Mouse (Mus musculus): ENCODE data around the gene Elp6. TPM values are rescaled to one million over a fixed set of nuclear protein-coding genes. Genes with fewer than 3 reads are reported as not detected.

Elp6 gene
- polyA plus RNA-seq, 1 experiment from 2014 or later, result 31.5 TPM

DNA sequence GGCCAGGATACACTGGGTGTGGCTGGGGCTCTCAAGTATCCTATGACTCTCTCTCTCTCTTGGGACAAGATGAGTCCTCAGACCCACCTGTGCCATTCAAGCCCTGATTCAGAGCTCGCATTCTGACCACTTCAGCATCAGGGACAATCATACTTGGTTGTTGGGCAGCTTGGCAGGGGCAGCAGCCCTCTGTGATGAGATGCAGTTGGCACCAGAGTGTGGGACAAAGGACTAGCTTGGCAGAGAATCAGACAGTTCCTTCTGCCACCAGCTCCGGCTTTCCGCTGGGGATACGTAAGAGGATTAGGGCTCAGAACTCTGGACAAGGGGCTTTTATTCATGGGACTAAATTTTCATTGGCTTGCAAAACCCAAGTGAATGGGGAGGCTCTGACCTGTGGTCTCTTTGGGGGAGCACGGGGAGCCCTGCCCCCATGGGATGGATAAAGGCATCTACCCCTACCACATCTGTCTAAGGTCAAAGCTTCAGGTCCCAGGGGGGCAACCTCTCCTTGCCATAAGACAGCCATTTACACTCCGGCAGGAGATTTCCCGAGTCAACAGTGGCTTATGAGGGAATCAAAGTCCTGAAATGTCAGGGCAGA lies 17.6 kb upstream of the Elp6 start:
- ATAC-seq (ENCODE audit: low FRiP score), result no peak
- Histone ChIP-seq H3K4me2 (replicated peaks) (no peak overlapping the region), H3K36me3 (no peaks in the 10 kb centered on the region), H3K9me3 (replicated peaks) (no peaks in the 10 kb centered on the region), H3K9ac (no peak overlapping the region), H3K4me1 (no peaks in the 10 kb centered on the region), H3K27me3 (no peaks in the 10 kb centered on the region), H3K4me3 (no peak overlapping the region), H3K27ac (no peak overlapping the region)
- WGBS, result 71% methylated on average over 7 of the region's 7 CpGs

DNA sequence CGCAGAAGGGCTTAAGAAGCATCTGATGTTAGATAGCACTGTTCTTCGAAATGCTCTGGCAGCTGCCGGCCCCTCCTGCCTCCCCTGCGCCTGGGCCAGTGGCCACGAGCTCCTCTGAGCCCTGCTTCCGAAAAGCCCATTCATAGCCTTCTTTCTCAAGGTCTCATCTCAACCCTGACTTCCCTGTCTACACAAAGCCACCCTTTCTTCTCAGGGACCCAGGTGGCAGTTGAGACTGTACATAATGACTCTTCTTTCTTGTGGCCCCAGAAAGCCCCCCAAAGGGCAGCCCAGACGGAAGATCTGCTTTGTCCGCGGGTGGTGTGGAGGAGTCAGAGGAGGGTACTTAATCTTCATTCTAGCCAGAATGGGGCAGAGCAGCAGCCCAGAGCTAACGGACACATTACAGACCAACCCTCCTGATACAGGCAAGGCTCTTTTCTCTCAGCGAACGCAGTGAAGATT lies 11.7 kb upstream of the Elp6 start:
- WGBS, result 45% methylated on average over 12 of the region's 12 CpGs
- Histone ChIP-seq H3K9me3 (replicated peaks) (no peaks in the 10 kb centered on the region), H3K9ac (no peak overlapping the region), H3K4me2 (replicated peaks) (no peak overlapping the region), H3K27ac (no peak overlapping the region), H3K4me1 (0 out of 2 replicates have a peak, but pooled peaks cover 15% of the 10 kb centered on the region), H3K36me3 (no peaks in the 10 kb centered on the region), H3K27me3 (no peaks in the 10 kb centered on the region), H3K4me3 (no peak overlapping the region)
- ATAC-seq (ENCODE audit: low FRiP score), result no peak

GRCm38 (mm10) chr9:110293873-110294415 lies 11.0 kb upstream of the Elp6 start:
- Histone ChIP-seq H3K4me2 (replicated peaks) (no peak overlapping the region), H3K27ac (no peak overlapping the region), H3K36me3 (no peaks in the 10 kb centered on the region), H3K9ac (no peak overlapping the region), H3K4me1 (0 out of 2 replicates have a peak, but pooled peaks cover 15% of the 10 kb centered on the region), H3K4me3 (no peak overlapping the region), H3K9me3 (replicated peaks) (no peaks in the 10 kb centered on the region), H3K27me3 (no peaks in the 10 kb centered on the region)
- WGBS, result 83% methylated on average over 13 of the region's 13 CpGs
- ATAC-seq (ENCODE audit: low FRiP score), result no peak

DNA sequence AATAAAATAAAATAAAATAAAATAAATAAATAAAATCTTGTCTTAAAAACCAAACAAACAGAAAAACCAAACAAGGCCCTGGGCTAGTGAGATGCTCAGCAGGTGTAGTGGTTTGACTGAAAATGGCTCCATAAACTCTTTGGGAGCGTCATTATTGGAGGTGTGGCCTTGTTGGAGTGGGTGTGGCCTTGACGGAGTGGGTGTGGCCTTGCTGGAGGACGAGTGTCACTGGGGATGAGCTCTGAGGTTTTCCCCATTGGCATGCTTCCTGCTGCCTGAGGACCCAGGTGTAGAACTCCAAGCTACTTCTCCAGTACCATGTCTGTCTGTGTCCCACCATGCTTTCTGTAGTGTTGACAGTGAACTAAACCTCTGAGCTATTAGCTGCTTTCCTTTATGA lies 10.2 kb upstream of the Elp6 start:
- H3K9me3 ChIP-seq (replicated peaks), result no peaks in the 10 kb centered on the region
- 65% methylated on average over 3 of the region's 3 CpGs for WGBS

DNA sequence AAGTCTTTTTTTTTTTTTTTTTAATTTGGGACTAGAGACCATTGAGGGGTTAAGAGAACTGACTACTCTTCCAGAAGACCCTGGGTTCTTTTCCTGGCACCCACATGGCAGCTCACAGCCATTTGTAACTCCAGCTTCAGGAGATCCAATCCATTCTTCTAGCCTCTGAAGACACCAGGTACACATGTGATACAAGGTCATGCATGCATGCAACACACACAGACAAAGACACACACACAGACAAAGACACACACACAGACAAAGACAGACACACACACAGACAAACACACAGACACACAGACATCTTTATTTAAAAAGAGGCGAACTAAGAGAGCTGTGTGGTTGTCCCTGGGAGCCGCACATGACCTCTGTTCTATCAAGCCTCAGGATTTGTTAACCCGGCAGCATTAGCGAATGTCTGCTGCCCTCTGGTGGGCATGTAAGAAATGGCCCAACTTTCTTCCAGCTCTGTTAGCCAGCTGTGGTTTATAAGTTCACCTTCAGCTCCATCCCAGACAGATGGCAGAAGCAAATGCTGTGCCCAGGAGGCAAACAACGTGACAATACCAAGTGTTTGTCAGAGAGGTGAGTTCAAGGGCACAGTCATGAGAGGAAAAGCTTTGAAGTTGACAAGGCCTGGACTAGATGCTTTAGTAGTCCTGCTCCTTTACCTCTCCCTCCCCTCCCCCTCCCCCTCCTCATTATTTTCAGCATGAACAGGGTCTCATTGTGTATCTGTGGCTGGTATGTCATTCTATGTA lies 7.9 kb upstream of the Elp6 start:
- H3K27me3 ChIP-seq, result no peaks in the 10 kb centered on the region
- H3K9ac ChIP-seq, result no peak overlapping the region
- 0 out of 2 replicates have a peak, but pooled peaks cover 4% of the 10 kb centered on the region for H3K9me3 ChIP-seq (replicated peaks)
- no peaks in the 10 kb centered on the region for H3K36me3 ChIP-seq
- 0 out of 2 replicates have a peak, but pooled peaks cover 15% of the 10 kb centered on the region for H3K4me1 ChIP-seq
- H3K4me2 ChIP-seq (replicated peaks), result no peak overlapping the region
- no peak overlapping the region for H3K4me3 ChIP-seq
- peak; percentile 72 for ATAC-seq (ENCODE audit: low FRiP score)
- WGBS, result 6% methylated on average over 5 of the region's 5 CpGs
- H3K27ac ChIP-seq, result no peak overlapping the region

More for the DNA sequence above, 10.2 kb upstream of the Elp6 start:
- H3K36me3 ChIP-seq, result no peaks in the 10 kb centered on the region
- H3K27me3 ChIP-seq, result no peaks in the 10 kb centered on the region
- H3K9ac ChIP-seq, result no peak overlapping the region
- H3K4me3 ChIP-seq, result no peak overlapping the region
- no peak for ATAC-seq (ENCODE audit: low FRiP score)
- H3K4me1 ChIP-seq, result 0 out of 2 replicates have a peak, but pooled peaks cover 15% of the 10 kb centered on the region
- H3K27ac ChIP-seq, result no peak overlapping the region
- no peak overlapping the region for H3K4me2 ChIP-seq (replicated peaks)

GRCm38 (mm10) chr9:110304516-110304915 lies 457 bp upstream of the Elp6 start:
- Histone ChIP-seq H3K36me3 (no peaks in the 10 kb centered on the region), H3K27ac (peak overlapping the region; percentile 95), H3K9me3 (replicated peaks) (0 out of 2 replicates have a peak, but pooled peaks cover 4% of the 10 kb centered on the region), H3K4me3 (peak overlapping the region; percentile 54), H3K9ac (peak overlapping the region; percentile 82), H3K27me3 (no peaks in the 10 kb centered on the region), H3K4me1 (peaks cover 8% of the 10 kb centered on the region), H3K4me2 (replicated peaks) (peak overlapping the region; percentile 64)
- 4% methylated on average over 4 of the region's 4 CpGs for WGBS
- no peak for ATAC-seq (ENCODE audit: low FRiP score)

- Histone ChIP-seq H3K27me3 (no peaks in the 10 kb centered on the region), H3K9me3 (replicated peaks) (no peaks in the 10 kb centered on the region), H3K4me1 (peaks cover 8% of the 10 kb centered on the region), H3K4me2 (replicated peaks) (peak overlapping the region; percentile 64; the same call in 1 of the 2 replicates), H3K36me3 (peaks cover 17% of the 10 kb centered on the region), H3K9ac (no peak overlapping the region), H3K27ac (no peak overlapping the region), H3K4me3 (peak overlapping the region; percentile 54; the same call in 1 of the 2 replicates)
- ATAC-seq (ENCODE audit: low FRiP score), result no peak
- WGBS, result 96% methylated on average over 5 of the region's 5 CpGs
These were observed 1.4 kb downstream of the Elp6 start for GRCm38 (mm10) chr9:110306371-110306770.

GRCm38 (mm10) chr9:110314706-110315105 lies 9.7 kb downstream of the Elp6 start:
- Histone ChIP-seq H3K9me3 (replicated peaks) (no peaks in the 10 kb centered on the region), H3K27ac (no peak overlapping the region), H3K36me3 (peaks cover 85% of the 10 kb centered on the region), H3K27me3 (no peaks in the 10 kb centered on the region), H3K4me3 (no peak overlapping the region), H3K4me1 (no peaks in the 10 kb centered on the region), H3K9ac (no peak overlapping the region), H3K4me2 (replicated peaks) (no peak overlapping the region)
- 82% methylated on average over 5 of the region's 5 CpGs for WGBS
- ATAC-seq (ENCODE audit: low FRiP score), result no peak

- Histone ChIP-seq H3K9ac (no peak overlapping the region), H3K9me3 (replicated peaks) (no peaks in the 10 kb centered on the region), H3K4me3 (no peak overlapping the region), H3K27ac (no peak overlapping the region), H3K36me3 (peaks cover 82% of the 10 kb centered on the region), H3K4me1 (no peaks in the 10 kb centered on the region), H3K27me3 (no peaks in the 10 kb centered on the region), H3K4me2 (replicated peaks) (no peak overlapping the region)
- ATAC-seq (ENCODE audit: low FRiP score), result no peak
- 88% methylated on average over 6 of the region's 6 CpGs for WGBS
These were observed 10.4 kb downstream of the Elp6 start for GRCm38 (mm10) chr9:110315410-110315809.

DNA sequence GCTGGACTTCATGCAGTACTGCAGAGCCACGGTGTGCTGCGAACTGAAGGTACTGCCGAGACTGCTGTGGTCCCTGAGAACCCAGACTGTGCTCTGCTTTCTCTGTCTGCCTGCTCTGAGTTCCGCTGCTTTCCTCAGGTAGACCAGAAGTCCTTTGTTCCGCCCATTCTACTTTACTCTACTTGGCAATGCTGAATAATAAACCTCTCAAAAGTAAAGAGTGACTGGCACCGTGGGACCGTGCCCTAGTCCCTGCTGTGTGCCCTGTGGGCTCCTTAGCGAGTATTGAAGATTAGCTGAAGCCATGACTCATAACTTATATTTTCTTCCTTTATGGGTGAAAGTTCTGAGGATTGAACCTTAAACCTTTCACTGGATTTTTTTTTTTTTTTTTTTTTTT lies 10.9 kb downstream of the Elp6 start:
- no peaks in the 10 kb centered on the region for H3K4me1 ChIP-seq
- H3K9me3 ChIP-seq (replicated peaks), result no peaks in the 10 kb centered on the region
- no peak for ATAC-seq (ENCODE audit: low FRiP score)
- no peak overlapping the region for H3K9ac ChIP-seq
- peaks cover 82% of the 10 kb centered on the region for H3K36me3 ChIP-seq
- WGBS, result 93% methylated on average over 8 of the region's 8 CpGs
- no peak overlapping the region for H3K4me3 ChIP-seq
- H3K27me3 ChIP-seq, result no peaks in the 10 kb centered on the region
- H3K4me2 ChIP-seq (replicated peaks), result no peak overlapping the region
- no peak overlapping the region for H3K27ac ChIP-seq

GRCm38 (mm10) chr9:110316503-110316902 lies 11.5 kb downstream of the Elp6 start:
- Histone ChIP-seq H3K9me3 (replicated peaks) (no peaks in the 10 kb centered on the region), H3K4me3 (no peak overlapping the region), H3K4me1 (no peaks in the 10 kb centered on the region), H3K27ac (no peak overlapping the region), H3K4me2 (replicated peaks) (no peak overlapping the region), H3K9ac (no peak overlapping the region), H3K27me3 (no peaks in the 10 kb centered on the region), H3K36me3 (peaks cover 83% of the 10 kb centered on the region)
- 96% methylated on average over 8 of the region's 8 CpGs for WGBS
- ATAC-seq (ENCODE audit: low FRiP score), result no peak

DNA sequence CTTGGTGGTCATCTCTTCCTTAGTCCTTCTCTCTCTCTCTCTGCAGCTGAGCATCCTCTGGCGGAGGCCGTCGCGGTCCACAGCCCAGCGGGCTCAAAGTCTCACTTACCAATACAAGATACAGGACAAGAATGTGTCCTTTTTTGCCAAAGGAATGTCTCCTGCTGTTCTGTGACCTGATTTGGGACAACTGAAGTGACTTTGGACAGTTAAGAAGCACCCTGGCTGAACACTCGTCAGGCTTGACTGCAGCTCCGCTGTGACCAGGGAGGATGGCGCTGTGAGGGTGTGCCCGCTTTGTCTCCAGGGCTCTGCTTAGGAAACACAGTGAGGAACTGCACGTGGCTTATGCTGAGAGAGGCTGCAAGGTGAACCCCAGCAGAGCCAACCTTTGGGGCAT lies 15.8 kb downstream of the Elp6 start:
- 80% methylated on average over 10 of the region's 10 CpGs for WGBS
- no peak for ATAC-seq (ENCODE audit: low FRiP score)
- Histone ChIP-seq H3K9me3 (replicated peaks) (no peaks in the 10 kb centered on the region), H3K4me3 (no peak overlapping the region), H3K27ac (no peak overlapping the region), H3K27me3 (no peaks in the 10 kb centered on the region), H3K4me2 (replicated peaks) (no peak overlapping the region), H3K9ac (no peak overlapping the region), H3K36me3 (peaks cover 51% of the 10 kb centered on the region), H3K4me1 (no peaks in the 10 kb centered on the region)
